Mouse (Mus musculus) cerebellum, adult (tissue): ENCODE results near the gene Abca2.
A peak's percentile ranks its signal among the peaks of the same experiment; 100 is the strongest.

Experiments used
- ATAC-seq: cut with Nextera tagmentation; 2 replicates; pipeline ENCODE4 v1.9.2; 2017; ENCODE audit warnings: mild to moderate bottlenecking, moderate library complexity, mixed read lengths; ENCODE audit not compliant: insufficient number of reproducible peaks, low FRiP score, low TSS enrichment

The Abca2 gene

DNA sequence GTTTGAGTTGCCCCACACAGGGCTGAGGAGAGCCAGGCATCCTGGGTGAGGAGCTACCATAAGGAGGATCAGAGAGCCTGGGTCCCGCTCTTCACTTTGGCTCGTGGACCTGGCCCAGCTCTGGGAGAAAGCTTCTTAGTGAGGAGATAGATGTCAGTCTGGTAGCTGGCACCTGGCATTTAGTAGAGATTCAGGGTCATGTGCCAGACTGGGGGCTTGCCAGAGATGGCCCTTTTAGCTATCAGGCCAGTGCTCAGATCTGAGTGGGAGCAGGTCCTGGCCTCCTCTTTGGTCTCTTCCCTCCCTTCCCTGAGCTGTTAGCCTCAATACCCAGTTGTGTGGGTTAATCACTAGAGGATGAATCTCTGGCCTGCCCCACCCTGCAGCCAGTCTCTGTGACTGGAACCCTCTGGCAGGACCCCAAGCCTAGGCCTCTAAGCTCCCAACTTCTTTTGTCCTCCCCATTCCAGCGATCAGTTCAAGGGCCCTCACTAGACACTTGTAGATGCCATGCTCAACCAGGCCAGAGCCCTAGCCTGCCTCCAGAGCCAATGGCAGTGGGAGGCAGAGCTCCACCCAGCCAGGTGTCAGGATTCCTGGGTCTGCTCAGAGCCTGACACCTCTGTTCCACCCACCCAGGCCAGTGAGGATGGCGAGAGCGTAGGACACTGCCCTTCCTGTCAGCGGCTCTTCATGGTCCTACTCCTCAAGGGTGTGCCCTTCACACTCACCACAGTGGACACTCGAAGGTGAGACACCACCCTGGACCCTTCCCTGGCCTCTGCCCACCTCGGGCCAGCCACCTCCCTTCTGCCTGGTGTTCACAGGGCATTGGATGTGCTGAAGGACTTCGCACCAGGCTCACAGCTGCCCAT lies 28.8 kb downstream of the Abca2 start:
- no peak for ATAC-seq

GRCm38 (mm10) chr2:25458911-25459310 lies 30.4 kb downstream of the Abca2 start:
- no peak for ATAC-seq

DNA sequence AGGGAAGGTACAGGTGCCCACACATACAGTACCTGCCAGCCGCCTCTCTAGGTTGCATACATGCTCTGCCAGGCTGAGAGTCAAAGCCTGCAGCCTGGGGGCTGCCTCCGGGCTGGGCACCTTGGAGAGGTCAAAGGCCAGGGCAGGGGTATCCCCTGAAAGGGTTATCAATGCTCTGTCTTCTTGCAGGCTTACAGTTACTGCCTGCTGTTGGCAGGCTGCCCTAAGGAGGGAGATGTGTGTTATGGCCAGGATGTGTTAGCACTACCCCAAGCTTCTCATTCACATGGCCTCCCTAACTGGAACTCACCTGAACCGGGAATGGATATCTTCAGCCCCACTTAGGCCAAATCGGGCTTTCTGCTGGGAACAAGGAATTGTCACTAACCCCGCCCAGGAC lies 31.6 kb downstream of the Abca2 start:
- 0 out of 2 replicates have a peak, but pooled peaks have one; percentile 5 for ATAC-seq

DNA sequence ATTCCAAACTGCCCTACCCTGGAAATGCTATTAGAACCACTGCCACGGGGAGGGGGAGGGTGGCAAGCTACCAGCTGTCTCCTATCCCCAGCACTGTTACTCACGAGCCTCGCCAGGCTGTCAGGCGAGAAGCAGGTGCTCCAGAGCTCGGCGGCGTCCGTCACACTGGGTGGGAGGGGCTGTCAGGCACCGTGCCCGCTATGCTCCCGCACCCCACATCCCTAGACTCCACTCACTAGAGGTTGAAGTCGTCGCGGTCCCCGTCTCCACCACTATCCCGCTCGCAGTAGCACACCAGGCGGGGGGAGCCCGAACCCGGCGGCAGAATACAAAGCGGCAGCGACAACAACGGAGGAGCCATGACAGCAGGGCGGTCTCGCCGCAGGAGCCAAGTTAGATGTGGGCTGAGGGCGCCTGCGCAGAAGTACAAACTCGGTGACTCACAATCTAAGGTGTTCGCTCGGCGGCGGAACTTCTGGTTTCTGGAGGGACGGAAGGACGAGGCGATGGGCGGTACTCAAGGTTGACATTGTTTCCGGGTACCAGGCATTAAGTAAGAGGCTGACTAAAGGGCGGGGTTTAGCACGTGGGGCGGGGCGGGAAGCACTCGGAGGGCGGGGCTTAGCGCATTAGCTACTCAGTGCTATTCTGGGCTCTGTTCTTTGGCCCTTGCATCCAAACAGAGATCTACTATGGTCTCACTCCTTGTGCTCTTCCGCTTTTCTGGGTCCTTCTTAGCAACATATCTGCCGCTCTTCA lies 32.2 kb downstream of the Abca2 start, which contains the start of gene Paxx:
Gene Paxx, minus strand, starts transcription at position 544 of the 759 bp plus-strand sequence.
- peak; percentile 56 for ATAC-seq

- ATAC-seq = no peak
Observed at GRCm38 (mm10) chr2:25461407-25461806, 32.9 kb downstream of the Abca2 start.

DNA sequence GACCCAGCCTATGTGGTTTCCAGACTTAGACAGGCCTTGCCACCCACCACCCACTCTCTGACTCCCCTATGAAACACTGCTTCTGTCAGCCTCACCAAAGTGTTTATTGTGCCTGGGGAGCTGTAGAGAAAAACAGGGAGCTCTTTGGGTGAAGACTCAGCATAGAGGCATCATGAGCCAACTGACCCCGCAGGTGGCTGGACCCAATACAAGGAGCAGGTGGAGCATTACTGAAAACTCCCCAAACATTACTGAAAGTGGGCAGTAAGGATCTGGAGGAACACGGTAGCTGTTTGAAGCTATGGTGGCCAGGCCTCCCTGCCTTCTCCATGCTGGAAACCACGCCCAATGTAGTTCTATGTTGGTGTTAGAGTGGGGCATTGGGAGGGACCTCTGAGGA lies 35.1 kb downstream of the Abca2 start:
- ATAC-seq = no peak

DNA sequence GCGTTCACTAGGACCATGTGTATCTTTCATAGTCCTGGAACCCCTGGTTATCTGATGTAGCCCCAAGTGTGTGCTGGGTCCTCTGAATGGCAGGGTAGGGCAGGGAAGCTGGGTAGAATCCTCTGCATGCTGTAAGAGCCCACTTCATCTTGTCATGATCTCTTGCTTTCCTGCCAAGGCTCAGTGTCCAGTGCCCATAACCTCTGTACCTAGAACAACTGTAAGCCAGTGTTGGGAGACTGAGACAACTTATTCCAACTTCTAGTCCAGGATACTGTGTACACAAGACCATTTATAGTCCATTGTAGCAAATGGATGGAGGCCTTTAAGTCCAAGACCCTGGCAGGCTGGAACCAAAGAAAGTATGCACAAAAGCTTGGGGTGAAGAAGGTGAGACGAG lies 36.8 kb downstream of the Abca2 start:
- no peak for ATAC-seq

GRCm38 (mm10) chr2:25465816-25466635 lies 37.5 kb downstream of the Abca2 start:
- ATAC-seq = 0 out of 2 replicates have a peak, but pooled peaks have one; percentile 21

GRCm38 (mm10) chr2:25467606-25468303 lies 39.3 kb downstream of the Abca2 start:
- no peak for ATAC-seq

DNA sequence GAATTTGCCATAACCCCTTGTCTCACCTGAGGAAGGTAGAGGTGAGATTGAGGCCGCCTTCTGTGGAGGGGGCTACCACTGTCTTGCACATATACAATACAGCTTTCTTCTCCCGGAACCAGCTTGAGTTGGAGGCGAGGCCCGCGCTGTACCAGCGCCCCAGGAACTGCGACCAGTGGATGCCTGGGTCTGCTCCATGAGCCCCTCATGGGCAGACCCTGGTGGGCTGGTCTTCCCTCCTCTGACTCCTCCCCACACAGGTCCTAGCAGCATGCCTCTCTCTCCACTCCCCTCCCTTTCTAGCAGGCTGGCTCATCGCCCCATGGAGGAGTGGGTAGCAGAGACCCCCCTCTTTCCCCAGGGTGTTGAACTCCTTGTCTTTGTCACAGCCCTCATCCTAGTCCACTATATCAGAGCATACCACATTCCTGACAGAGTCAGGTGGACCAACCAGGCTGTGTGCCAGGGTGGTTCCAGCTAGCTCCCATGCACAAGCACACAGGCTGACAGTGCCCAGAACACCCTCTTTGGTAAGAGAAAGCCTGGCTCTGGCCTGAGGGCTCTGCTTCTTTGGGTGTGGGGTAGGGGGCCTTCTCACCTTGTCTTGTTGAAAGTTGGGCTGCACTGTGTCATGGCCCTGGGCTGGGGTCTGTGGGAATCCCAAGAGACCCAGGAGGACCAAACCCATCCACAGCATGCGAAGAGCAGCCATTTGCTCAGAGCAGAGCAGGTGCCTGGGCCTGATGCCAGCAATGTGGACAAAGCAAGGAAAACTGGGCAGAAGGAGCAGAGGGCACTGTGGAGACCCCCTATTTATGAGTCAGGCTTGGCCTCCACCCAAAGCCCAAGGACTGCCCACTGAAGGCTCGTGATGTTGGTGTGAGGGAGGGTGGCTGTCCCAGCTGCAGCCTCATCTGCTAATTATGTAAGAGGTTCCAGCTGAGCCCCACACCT lies 40.7 kb downstream of the Abca2 start:
- ATAC-seq = peak; percentile 42; the same call in 1 of the 2 replicates

GRCm38 (mm10) chr2:25469969-25470368 lies 41.5 kb downstream of the Abca2 start, which contains the start of gene Ptgds:
TSS of gene Ptgds (minus strand) at chr2:25470046.
- ATAC-seq = no peak

GRCm38 (mm10) chr2:25472550-25472949 lies 44.0 kb downstream of the Abca2 start:
- no peak for ATAC-seq

DNA sequence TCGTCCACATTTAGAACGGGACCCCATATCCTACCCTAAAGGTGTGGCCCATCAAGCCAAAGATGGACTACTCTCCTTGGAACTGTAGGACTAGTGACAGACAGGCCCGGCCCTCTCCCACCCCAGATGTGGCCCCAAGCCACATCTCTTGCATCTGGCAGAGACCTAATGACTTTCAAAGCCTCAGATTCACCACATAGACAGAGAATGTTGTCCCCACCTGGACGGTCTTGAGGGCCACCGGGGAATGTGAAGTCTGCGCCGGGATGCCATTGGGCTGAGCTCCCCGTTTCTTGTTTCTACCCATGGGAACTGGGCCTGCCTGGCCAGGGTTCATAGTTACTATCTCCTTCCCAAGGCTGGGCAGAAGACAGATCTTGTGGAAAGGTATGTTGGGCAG lies 49.0 kb downstream of the Abca2 start:
- no peak for ATAC-seq

DNA sequence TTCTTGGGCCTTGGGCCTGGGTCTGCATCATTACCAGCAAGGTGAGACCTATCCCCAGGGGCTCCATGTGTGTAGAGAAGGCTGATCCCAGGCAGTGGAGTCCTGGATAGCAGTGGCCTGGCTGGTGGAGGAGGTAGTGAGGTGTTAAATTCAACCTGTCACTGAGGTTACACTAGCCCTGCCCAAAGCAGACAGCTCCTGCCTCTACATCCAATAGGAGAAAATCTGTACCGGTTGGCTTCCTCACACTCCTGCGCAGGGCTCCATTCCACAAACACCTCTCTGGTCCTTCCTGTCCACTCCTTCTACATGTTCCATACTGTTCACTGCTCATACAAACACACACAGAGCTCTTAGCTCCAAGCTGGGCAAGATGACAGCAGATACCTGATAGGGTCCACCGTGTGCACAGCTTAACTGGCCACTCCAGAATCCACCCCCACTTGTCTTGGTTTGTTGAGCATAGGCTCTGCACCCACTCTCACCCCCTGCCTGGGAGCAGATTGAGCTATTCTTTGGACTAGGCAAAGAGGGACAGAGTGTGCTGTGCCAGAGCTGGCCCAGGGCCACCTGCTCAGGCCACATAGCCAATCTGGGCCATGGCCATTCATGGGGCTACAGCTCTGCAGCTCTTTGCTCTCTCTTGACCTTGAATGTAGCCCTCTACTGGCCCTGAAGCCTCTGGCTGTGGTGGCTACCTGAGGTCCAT lies 49.6 kb downstream of the Abca2 start:
- peak; percentile 83 for ATAC-seq

DNA sequence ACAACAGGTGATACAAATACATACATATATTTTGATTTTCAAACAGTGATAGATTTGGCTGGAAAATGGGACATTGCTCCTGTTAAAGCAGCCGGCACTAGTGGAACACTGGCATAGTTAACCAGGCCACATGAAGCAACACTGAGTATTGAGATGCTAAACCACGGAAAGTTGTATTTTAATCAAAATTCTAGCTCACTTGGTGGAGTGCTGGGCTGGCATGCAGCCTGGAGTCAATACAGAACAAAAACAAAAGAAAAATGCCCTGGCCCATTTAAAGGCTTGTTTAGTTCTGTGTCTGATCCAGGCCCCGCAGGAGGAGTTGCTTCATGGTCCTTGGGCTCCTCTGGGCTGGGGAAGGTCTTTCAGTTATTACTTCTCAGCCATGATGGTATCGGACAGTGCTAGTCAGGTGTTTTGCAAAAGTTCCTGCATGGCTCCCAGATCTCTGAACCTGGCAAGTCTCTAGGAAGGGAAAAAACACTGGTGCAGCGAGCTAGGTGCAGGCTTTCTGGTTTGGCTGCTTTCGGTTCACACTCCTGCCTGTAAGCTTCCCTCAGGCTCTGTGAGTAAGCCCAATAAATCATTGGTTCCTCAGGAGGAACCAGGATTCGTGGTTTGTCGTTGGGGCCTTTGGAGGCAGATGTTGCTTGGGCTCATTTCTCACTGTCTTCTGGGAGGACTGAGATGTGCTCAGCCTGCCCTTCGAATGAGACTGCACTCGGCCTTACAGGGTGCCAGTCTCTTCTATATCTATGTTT lies 51.2 kb downstream of the Abca2 start:
- no peak for ATAC-seq

- ATAC-seq = no peak
Observed at GRCm38 (mm10) chr2:25480541-25480940, 52.0 kb downstream of the Abca2 start.

DNA sequence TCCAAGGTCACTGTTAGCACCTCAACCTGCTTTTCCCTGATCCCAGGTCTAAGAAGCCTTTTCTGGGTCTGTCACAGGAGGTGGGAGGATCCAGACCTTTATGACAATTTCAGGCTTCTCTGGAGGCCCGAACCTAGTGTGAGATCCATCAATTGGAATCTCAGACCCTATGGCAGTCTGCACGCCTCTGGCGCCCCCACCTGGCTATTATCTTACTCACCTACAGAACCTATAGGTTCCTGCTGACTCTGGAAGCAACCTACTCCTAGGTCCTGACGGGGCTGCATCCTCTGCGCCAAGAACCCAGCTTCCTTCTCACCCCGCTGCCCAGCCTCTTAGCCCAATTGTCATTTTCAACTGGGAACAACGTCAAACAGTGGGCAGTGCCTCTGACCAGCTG lies 54.5 kb downstream of the Abca2 start:
- no peak for ATAC-seq
